Mouse (Mus musculus): ENCODE data around the gene Map7d3. TPM values are rescaled to one million over a fixed set of nuclear protein-coding genes. Genes with fewer than 3 reads are reported as not detected.

Gene Map7d3
- polyA plus RNA-seq, 1 experiment from 2014 or later: 2.2 TPM

DNA sequence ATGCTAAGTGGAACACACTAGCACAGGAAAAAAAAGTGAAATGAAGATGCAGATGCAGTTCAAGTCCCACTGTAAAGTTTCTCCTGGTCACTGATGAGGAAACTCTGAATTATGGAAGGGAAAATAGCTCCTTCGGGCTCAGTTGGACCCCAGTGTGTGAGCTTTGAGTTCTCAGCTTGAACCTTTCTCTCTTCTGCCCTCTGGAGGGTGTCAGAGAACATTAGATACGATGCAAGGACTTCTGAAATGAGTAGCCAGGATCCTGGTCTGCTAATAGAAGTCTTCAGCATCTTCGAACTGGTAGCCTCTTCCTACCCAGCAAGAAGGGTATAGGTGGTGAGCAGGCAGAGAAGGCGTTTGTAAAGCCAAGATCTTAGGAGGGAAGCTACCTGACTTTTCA is 70.6 kb downstream of the Map7d3 start:
- H3K36me3 ChIP-seq (ENCODE audit: control insufficient read depth, insufficient read depth, low read length): no peaks in the 10 kb centered on the region
- H3K27me3 ChIP-seq (ENCODE audit: control insufficient read depth, insufficient read depth, low read length): no peaks in the 10 kb centered on the region
- H3K4me1 ChIP-seq (replicated peaks; ENCODE audit: control insufficient read depth, insufficient read depth): no peaks in the 10 kb centered on the region
- no peak for ATAC-seq (ENCODE audit: low FRiP score, low TSS enrichment)
- no peak overlapping the region for H3K27ac ChIP-seq (replicated peaks)
- no peak for DNase-seq (ENCODE audit: low spot score)
- WGBS: 54% methylated on average over 4 of the region's 4 CpGs
- no peak overlapping the region for H3K4me3 ChIP-seq (ENCODE audit: low read depth, low read length)
- no peak overlapping the region for H3K4me2 ChIP-seq (replicated peaks; ENCODE audit: low read depth)
- no peaks in the 10 kb centered on the region for H3K9me3 ChIP-seq (ENCODE audit: control insufficient read depth, low read length)
- TF ChIP-seq EP300 (optimal IDR thresholded peaks at IDR 0.05) (no peak), CTCF (IDR thresholded peaks at IDR 0.05; ENCODE audit: low read depth) (peak; percentile 60)
- H3K9ac ChIP-seq (ENCODE audit: low read length): no peak overlapping the region

Other genes starting within 250 kb of the Map7d3 start
- 13.0 TPM in 2 replicates for gene Mmgt1, start 224.3 kb downstream of the Map7d3 start, polyA plus RNA-seq (2015; fragmentation: Nextera tagmentation; extraction: Ambion mirVana)
- 16.1 and 17.4 TPM in 2 replicates for gene Slc9a6, start 212.6 kb downstream of the Map7d3 start, polyA plus RNA-seq (2015; fragmentation: Nextera tagmentation; extraction: Ambion mirVana)
- 386 and 394 TPM in 2 replicates for gene Fhl1, start 90.5 kb downstream of the Map7d3 start, polyA plus RNA-seq (2015; fragmentation: Nextera tagmentation; extraction: Ambion mirVana)
- gene Adgrg4, start 47.8 kb upstream of the Map7d3 start, polyA plus RNA-seq (2015; fragmentation: Nextera tagmentation; extraction: Ambion mirVana): 0.01 TPM in 1 of 2 replicates, not detected in the other
- not detected in 2 replicates for gene Brs3, start 220.7 kb upstream of the Map7d3 start, polyA plus RNA-seq (2015; fragmentation: Nextera tagmentation; extraction: Ambion mirVana)
- gene Htatsf1, start 231.3 kb upstream of the Map7d3 start, polyA plus RNA-seq (2015; fragmentation: Nextera tagmentation; extraction: Ambion mirVana): 37.2 and 38.3 TPM in 2 replicates